Mouse (Mus musculus) urinary bladder, postnatal 25 days (tissue): ENCODE data around the gene BC052040.
A peak's percentile ranks its signal among the peaks of the same experiment; 100 is the strongest.

Source experiments
- DNase-seq: peaks from one replicate; pipeline ENCODE4 v3.0.0; 2022; ENCODE audit warnings: low spot score

Gene BC052040

DNA sequence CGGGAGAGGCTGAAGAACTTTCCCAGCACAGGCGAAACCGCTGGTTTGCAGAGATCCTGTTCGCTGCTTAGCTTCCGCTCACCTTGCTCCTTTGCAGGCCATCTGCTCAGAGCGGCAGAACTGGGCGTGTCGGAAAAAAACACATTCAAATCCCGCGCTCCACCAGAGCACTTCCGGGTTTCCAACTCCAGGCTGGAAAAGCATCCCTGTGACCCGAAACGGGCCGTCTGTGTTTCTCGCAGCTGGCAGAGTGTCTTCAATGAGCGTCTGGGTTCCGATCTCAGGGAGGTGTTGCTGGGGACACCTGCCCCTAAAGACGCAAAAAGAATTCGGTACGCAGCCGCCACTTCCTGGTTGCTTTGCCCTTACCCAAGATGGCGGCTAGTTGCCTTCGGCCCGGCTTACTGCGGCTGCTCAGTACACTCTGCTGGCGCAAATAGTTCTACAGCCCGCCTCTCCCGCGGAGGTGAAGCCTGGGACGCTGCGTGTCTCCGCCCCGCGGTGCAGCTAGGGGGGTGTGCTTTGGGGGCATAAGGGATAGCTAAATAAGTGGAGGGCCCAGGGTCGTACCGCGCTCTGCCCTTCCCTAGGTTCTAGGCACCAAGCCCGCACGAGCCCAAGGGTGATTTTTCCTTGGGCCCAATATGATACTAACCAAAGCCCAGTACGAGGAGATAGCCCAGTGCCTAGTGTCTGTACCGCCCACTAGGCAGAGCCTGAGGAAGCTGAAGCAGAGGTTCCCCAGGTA is at the start of gene BC052040:
TSS of gene BC052040 (plus strand) at position 476 of the 748 bp plus-strand sequence.
- DNase-seq = peak; percentile 85

DNA sequence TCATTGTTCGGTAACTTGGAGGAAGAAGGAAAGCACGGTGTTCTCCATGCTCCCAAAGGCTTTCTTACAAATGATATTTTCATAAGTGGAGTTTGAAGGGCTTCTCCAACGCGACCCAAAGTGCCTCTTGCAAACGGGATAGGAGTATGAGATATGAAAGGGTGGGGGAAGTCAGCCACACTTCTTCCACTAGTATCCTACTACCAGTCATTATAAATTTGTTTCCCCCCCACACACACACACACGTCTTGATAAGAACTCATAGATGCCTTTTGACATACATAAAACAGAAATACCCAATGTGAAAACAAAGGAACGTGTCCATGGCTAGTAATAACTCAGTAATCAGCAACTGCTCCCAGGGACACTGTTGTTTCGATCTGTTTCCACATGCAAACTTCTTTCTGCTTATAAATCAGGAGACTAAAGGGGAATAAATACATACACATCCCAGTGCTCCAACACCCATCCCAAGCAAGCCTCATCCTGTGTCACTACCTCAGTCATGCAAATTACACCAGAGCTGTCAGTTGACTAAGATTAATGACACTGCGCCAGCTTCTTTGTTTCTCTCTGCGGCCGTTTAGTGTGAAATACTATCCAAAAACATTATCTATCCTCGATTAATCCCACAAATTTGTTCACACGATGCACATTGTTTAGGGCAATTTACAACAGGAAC is 43.4 kb upstream of the BC052040 start:
- DNase-seq = no peak

DNA sequence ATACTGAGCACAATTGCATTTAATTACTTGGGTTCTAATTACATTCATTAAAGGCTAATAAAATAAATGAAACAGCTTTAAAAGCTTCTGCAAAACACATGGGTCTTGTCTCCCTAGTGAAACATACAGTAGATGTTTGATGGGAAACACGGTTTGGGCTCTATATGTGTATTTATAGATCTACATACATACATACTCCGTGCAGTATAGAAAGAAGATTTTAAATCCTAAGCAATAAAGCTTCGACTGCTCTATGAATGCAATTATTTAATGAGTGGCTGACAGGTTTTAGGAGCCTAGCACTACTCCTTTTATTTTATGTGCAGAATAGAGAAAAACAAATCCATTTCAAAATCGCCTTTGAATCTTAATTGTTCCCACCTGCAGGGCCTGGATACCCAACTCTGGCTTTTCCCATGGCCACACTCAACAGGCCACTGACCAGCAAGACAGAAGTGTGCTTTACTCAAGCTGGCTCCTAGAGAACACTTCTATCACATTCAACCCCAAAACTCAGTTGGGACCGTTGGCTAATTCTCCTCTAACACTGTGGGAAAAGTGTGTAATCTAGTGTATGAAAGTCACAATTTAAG is 42.7 kb upstream of the BC052040 start:
- DNase-seq = no peak

DNA sequence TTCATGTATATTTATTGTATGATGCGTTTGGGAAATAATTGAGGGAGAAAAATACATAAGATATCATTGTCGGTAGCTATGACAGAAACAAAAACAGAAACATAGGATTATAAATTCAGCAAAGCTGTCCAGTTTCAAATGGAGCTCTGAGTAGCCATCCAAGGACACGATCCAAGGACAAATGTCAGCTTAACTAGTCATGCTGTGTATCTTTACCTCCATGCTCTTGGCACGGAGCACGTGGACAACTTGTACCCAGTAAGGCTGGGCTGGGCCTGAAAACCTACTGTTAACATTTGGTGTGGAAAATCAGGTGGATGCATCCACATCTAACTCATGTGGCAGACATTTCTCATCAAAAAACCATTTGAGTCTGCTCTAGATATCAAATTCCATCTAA is 41.8 kb upstream of the BC052040 start:
- no peak for DNase-seq

DNA sequence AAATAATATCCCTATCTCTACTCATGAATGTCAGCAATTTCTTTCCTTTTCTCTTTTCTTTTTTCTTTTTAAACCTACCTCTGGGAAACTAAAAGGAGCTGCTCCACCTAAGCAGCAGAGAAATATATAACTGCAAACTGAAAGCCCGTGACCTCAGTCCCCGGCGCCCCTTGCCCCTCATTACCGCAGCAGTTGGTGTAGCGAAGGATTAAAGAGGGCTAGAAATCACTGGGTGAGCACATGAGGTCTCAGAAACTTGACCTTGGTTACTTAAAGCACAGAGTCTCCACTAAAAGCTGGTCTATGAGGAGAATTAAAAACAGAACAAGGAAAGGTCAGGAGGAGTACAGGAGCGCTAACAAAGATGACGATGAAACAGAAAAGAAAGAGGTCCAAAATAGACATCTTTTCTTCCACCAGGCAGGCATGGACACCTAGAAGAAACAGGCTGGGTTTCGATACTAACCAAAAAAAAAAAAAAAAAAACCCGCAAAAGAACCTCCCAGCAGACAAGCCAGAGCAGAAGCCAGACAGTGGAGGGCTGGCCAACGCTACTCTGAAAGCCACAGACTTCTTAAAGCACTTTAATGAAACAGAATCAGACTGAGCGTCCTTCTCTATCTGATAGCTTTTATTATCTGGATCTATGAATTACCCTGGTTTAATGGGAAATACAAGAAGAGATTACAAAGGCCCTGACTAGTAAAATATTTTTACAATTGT is 39.0 kb upstream of the BC052040 start:
- no peak for DNase-seq

DNA sequence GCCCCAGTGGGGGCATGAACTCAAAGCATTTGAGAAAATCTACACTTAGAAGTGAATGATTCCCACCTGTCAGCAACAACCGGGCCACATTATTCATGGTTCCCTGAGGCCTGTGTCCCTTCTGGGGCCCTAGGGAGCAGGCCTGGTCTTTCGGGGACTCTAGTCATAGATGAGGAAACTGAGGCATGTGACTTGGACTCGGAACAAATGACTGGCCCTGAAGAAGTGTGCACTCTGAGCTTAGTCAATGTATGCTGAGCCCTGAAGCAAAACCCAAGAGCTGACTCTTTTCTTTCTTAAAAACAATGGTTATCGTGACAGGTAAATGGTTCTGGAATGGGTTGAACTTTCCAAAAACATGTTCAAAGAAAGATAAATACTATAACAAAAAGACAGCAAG is 38.3 kb upstream of the BC052040 start:
- DNase-seq = no peak

DNA sequence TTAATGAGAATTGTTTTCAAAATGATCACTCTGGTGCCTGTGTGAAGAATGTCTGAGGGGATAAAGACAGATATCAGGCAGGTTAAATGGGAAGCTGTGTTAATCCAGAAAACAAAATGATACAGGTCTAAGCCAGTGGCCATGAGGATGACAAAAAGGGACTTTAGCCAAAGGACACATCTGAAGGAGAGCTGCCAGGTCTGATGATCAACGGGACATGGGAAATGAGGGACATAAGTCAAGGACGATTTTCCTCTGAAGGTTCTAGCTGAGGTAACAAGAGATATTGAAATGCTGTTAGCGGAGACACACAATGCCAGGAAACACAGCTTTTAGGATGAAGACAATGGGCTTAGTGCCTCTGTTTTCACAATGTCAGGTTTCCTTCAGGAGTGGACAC is 29.6 kb upstream of the BC052040 start:
- DNase-seq = no peak

DNA sequence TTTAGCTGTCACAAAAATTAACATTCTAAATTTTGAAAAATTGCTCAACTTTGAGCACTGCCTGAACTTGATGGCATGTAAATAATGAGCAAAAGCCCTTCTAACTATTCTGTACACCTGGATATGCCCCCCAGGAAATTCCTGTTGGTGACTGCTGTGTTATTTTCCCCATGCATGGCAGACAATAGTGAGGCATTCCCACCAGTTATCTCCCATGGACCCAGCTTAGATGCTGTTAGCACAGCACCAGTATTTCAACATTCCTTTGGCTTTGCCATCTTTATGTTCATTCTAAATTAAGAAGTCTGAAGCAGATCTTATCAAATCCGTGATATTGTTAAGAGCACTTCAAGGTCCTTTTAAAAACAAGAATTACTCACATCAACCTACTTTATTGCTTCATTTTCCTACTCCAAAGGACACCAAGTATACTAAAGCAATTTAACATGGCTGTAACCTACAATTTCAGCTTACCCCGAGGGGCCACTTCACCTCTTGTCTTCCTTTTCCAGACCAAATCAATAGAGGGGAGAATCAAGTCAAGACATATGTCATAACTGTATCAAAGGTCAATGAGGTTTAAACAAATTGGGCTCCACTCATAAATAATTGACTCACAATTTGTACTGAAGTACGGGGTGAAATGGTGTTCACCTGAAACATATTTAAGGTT is 19.2 kb upstream of the BC052040 start:
- DNase-seq = no peak

DNA sequence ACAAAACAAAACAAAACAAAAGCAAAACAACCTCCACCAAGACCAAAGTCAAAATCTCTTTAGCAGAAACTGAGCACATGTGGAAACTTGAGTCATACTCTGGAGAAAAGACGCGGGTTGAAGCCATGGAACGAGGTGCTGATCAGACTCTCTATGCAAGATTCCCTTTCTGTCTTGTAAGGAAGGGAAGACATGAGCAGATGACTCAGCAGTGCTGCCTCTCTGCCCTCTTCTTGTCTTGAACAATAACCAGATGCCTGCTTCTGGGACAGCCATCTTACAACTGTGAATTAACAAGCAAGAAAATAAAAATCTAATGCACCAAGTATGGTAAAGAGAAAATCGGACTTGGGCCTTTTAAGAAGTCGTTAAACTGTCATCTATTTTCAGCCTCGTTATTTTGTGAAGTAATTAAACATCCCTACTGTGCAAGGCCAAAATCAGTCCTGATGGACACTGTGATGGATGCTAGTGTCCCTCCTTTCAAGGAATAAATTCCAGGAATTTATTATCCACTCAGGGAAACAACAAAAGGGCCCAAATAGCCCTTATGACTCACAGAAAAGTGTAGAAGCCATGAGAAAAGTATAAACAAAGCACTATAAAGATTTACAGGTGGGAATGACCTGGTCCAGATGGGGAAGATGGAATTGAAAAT is 18.0 kb upstream of the BC052040 start:
- no peak for DNase-seq

DNA sequence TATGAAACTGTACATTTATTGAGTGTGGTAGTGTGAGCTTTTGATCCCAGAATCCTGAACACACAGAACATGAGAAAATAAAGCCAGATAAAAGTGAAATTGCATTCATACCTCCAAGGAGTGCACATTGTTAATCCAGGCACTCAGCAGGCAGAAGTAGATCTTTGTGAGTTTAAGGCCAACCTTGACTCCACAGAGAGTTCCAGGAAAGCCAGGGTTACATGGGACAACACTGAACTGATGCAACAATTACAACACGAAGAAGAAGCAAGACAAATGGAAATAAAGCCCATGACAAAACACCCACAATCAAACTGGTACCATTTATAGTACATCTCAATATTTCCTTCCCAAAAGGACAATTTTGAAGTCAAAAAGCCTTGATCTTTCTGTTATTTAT is 9.5 kb upstream of the BC052040 start:
- no peak for DNase-seq

DNA sequence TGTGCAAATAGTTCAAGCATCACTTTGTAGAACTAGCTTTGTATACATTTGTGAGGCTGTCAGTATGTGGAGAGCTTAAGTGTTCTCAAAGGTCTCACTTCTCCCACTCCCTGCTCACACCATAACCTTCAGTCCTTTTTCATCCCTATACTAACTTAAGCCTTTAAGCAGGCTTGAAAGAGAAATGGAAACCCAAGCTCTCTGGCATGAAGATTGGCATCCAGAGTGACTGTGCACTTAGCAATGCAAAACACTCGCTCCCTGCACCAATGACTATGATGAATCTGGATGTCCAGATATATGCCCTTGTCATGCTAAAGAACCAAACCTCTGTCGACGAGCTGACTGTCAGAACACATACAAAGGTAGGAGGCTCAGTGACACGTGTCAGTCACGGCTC is 6.7 kb upstream of the BC052040 start:
- no peak for DNase-seq

DNA sequence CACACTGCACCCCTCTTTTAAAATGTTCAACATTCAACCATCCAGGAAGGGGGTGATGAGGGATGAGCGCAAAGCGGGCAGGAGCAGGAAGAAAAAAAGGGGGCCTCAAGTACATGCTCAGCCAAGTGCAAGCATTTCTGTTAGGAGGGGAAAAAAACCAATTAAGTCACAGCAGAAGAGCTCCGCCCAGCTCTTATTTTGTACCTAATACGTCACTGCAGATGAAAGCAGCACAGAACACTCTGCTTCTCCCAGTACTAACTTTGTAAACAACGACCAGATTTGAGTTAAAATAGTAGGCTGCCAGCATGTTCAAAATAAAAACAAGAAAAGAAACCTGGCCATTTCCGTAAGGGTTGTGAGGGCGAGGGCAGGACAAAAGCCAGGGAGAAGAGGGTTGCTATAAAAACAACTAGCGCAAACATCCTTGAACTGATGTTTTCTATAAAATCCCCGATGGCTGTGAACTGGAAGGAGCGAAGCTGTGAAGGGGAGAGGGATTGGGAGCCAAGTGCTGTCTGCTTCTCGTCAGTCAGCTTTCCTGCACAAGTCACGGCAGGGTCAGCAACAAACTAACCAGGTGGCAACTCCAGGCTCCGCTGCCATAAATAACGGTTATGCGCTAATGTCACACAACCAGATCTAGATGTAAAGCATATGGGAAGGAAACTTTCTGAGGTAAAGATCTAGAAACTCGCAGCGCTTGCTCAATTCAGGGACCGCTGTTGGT is 2.2 kb upstream of the BC052040 start:
- no peak for DNase-seq

DNA sequence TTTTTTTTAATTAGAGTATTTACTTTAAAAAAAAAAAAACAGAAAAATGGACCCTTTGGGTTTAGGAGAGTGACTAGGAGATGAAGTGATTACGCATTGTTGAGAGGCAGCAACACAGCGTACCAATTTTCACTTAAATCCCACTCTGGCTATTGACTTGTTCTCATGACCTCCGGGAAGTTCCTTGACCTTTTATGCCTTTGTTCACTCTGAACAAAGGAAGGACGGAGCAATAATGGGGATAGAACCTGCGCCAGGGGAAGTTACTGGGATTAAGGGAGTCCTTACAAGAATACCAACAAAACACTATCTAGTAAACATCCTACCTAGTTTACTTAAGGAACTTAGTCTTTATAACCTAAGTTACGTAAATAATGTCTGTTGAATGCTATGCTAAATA is 1.5 kb upstream of the BC052040 start:
- DNase-seq = no peak

DNA sequence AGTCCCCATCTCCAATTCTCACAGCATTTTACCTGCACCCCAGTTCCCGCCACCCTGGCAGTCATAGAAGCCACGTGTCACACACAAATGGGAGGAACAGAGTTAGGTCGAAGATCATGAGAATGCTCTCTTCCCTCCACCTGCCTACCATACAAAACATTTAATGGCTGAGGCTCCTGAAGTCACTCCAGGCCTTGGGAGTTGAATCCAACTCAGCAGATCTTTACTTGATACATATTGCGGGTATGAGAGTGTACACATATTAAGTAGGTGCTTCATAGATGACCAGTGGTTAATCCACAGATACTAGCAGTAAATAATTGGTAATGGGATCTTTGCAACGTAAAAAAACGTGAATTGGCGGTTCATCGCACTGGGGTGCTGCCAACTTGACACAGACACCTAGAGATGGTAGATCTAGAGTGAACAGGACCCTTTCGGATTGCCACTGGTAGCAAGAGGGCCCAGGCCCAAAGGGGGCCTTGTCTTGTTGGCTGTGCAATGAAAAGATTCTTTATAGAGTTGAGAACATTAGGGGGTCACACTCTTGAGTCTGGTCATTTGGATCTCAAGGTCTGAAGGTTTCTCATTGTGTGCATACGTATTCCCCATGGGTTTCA is 583 bp downstream of the BC052040 start:
- DNase-seq = no peak

DNA sequence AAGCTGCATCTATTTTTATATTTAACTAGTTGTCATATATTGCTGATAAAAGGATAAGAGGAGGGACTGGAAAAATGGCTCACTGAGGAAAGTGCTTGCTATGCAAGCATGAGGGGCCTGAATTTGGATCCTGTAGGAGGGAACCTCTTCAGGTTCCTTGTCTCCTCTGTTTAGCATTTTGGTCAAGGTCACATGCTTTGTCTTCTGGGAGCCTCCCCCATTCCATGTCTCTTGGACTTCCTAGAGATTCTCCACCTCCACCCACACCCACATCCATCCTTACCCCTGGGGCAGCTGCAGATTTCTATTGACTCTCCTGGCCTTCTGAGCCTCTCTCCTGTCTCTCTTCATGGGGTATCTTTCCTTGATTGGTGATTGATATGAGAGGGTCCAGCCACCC is 2.3 kb downstream of the BC052040 start:
- DNase-seq = no peak

DNA sequence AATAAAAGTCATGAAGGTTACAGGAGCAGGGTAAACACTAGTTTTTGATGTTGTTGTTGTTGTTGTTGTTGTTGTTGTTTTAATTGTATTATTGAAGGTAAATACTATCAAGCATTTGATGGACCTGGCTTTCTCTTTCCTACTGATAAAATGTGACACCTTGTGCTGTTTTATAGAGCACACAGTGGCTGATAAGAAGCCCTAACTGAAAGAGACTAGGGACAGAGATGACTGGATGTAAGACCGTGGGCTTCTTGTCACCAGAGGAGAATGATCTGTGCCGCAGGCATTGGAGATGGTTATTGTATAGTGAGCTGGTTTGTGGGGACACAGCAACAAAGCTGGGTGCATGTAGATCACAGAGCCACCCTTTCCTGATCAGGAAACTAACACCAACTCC is 9.1 kb downstream of the BC052040 start:
- DNase-seq = no peak

DNA sequence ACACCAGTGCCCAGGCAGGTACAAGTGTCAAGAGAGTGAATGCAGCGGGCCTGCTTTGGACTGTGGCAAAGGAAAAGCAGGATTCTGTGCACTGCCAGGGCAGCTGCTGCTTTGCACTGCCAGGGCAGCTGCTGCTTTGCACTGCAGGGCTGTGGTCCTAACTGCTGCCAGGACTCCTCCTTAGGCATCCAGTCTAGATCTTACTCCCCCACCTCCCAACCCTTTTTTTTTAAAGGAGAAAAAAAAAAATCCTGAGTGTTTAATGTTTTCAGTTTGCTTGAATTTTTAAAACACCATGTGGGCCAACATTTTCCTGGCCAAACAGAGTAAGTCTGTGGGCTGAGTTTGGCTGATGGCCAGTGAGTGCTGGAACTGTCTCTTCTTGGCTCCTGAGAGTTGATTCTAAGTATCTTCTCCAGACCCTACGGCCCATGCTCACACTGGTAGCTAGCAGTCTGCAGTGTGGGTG is 11.2 kb downstream of the BC052040 start:
- DNase-seq = peak; percentile 34

DNA sequence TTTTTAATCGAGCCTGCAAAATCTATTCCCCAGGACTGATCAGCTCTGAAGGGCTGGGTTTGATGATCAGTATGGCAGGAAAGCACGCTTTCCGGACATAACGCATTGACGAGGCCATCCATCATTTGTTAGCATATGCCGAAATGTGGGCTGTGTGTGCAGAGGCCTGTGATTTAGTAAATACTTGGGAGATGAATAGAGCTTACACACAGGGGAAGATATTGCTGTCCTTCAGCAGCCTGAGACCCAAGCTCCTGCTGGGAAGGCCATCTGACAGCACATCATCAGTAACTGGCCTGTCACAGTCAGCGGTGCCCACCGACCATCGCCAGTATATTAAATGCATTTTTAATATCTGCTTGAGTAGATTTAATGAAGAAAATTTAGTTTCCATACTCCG is 15.5 kb downstream of the BC052040 start:
- no peak for DNase-seq

DNA sequence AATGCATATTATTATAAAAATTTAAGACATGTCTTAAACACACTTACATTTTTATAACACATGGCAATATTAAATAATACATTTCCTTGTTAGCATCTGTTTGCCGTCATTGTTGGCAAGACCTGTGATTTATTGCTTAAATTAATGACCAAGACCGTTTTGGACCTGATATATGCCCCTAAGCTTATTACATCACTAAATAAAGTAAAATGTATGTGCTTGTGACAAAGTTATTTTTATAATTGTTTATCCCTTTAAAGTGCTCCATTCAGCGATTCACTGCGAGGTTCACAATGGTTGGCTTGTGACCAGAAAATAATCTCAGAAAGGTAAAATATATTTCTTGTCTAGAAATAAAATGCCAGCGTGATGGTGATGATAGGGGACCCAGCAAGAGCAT is 16.8 kb downstream of the BC052040 start:
- no peak for DNase-seq

DNA sequence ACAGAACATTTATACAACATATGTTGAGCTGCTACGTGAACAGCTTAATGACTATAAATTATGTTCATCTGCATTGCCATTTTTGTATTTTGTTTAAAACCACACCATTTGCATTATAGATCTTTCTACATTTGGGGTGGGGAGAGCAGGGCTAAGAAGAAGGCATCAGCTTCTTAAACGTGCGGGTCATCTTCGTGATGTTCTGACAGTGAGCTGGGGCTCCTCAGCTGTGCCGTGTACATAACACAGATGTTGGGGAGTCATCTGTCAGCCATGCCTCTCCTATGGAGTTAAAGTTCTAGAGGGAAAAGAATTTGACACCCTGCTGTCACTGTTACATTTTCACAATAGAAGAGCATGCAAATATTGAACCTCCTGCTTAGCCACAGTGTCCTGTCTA is 19.2 kb downstream of the BC052040 start:
- DNase-seq = no peak
